Mouse (Mus musculus) hindbrain, embryonic 12.5 days (tissue): ENCODE results near the gene Sufu. TPM values are rescaled to one million over a fixed set of nuclear protein-coding genes. Genes with fewer than 3 reads are reported as not detected.

ENCODE experiments used
- ATAC-seq: fragments of 200-750 bp; cut with Nextera tagmentation; 2 replicates; pipeline ENCODE4 v1.8.0; 2017; ENCODE audit warnings: moderate TSS enrichment; ENCODE audit not compliant: low FRiP score
- H3K27ac ChIP-seq: fragments of 300-500 bp; sonication (generic); 2 replicates; pipeline ENCODE4 v1.5.1; 2016; ENCODE audit warnings: mild to moderate bottlenecking
- H3K27me3 ChIP-seq: fragments of 300-500 bp; sonication (generic); 2 replicates; pipeline ENCODE4 v1.6.1; 2016; ENCODE audit warnings: mild to moderate bottlenecking
- H3K36me3 ChIP-seq: fragments of 300-500 bp; sonication (generic); 2 replicates; pipeline ENCODE4 v1.6.1; 2016; ENCODE audit warnings: mild to moderate bottlenecking
- H3K4me1 ChIP-seq: fragments of 300-500 bp; sonication (generic); 2 replicates; pipeline ENCODE4 v1.6.1; 2016
- H3K4me2 ChIP-seq: fragments of 300-500 bp; sonication (generic); replicated peaks from 2 replicates; pipeline ENCODE4 v1.6.1; 2016; ENCODE audit warnings: mild to moderate bottlenecking
- H3K4me3 ChIP-seq: fragments of 300-500 bp; sonication (generic); 2 replicates; pipeline ENCODE4 v1.5.1; 2016; ENCODE audit warnings: mild to moderate bottlenecking
- H3K9ac ChIP-seq: fragments of 300-500 bp; sonication (generic); 2 replicates; pipeline ENCODE4 v1.6.1; 2016; ENCODE audit warnings: mild to moderate bottlenecking, moderate library complexity
- H3K9me3 ChIP-seq: fragments of 300-500 bp; sonication (generic); replicated peaks from 2 replicates; pipeline ENCODE4 v1.6.1; 2016; ENCODE audit warnings: mild to moderate bottlenecking
- WGBS: fragments of 180-500 bp; shearing (Covaris S2); methylation state at CpG from one replicate; pipeline ENCODE4 v1.1.7; 2016; 5-methylcytosine and 5-hydroxymethylcytosine counted together
- polyA plus RNA-seq: library from polyadenylated mRNA; unstranded; fragments of >200 nt; fragmentation: Nextera tagmentation; extraction: Ambion mirVana; gene quantifications from 2 replicates; pipeline ENCODE4 v1.2.1, GENCODE M21; 2016

Gene Sufu
- 37.7 and 39.3 TPM in 2 replicates for polyA plus RNA-seq

- Histone ChIP-seq H3K4me3 (peak within 1 kb of the TSS; percentile 86), H3K27me3 (no peaks in the 10 kb centered on the region), H3K9me3 (no peaks in the 10 kb centered on the region), H3K4me2 (peak within 1 kb of the TSS; percentile 86), H3K27ac (peak within 1 kb of the TSS; percentile 87), H3K4me1 (peaks cover 42% of the 10 kb centered on the region), H3K9ac (peak within 1 kb of the TSS; percentile 85), H3K36me3 (peaks cover 9% of the 10 kb centered on the region)
- peak; percentile 90 for ATAC-seq
- under 1% methylated on average over 57 of the region's 57 CpGs for WGBS
Measured at GRCm38 (mm10) chr19:46396686-46397435, at the start of gene Sufu. Gene Sufu, plus strand, starts transcription at chr19:46396896.

GRCm38 (mm10) chr19:46347146-46347545 is 49.5 kb upstream of the Sufu start:
- Histone ChIP-seq H3K9me3 (no peaks in the 10 kb centered on the region), H3K4me2 (no peak overlapping the region), H3K4me3 (no peak overlapping the region), H3K4me1 (peaks cover 20% of the 10 kb centered on the region), H3K9ac (no peak overlapping the region), H3K27ac (no peak overlapping the region), H3K36me3 (no peaks in the 10 kb centered on the region), H3K27me3 (peaks cover 31% of the 10 kb centered on the region)
- 100% methylated on average over 1 of the region's 1 CpGs for WGBS
- ATAC-seq: no peak

- Histone ChIP-seq H3K36me3 (no peaks in the 10 kb centered on the region), H3K9ac (peak overlapping the region; percentile 84), H3K27ac (peak overlapping the region; percentile 88), H3K9me3 (no peaks in the 10 kb centered on the region), H3K4me2 (peak overlapping the region; percentile 95), H3K27me3 (peaks cover 35% of the 10 kb centered on the region), H3K4me1 (peaks cover 20% of the 10 kb centered on the region), H3K4me3 (peak overlapping the region; percentile 60)
- ATAC-seq: no peak
- 31% methylated on average over 14 of the region's 14 CpGs for WGBS
Measured at GRCm38 (mm10) chr19:46347936-46348668, 48.6 kb upstream of the Sufu start.

- peak overlapping the region; percentile 60 for H3K4me3 ChIP-seq
- H3K9ac ChIP-seq: peak overlapping the region; percentile 84
- peak overlapping the region; percentile 95 for H3K4me2 ChIP-seq
- peaks cover 20% of the 10 kb centered on the region for H3K4me1 ChIP-seq
- under 1% methylated on average over 78 of the region's 78 CpGs for WGBS
- no peaks in the 10 kb centered on the region for H3K9me3 ChIP-seq
- H3K36me3 ChIP-seq: no peaks in the 10 kb centered on the region
- ATAC-seq: peak; percentile 85
- H3K27ac ChIP-seq: peak overlapping the region; percentile 88
- H3K27me3 ChIP-seq: peaks cover 35% of the 10 kb centered on the region
Measured at GRCm38 (mm10) chr19:46348761-46349458, 47.8 kb upstream of the Sufu start.

- peak overlapping the region; percentile 88; the same call in 1 of the 2 replicates for H3K27ac ChIP-seq
- H3K4me3 ChIP-seq: peak overlapping the region; percentile 60
- ATAC-seq: peak; percentile 9; the same call in 1 of the 2 replicates
- H3K4me2 ChIP-seq: peak overlapping the region; percentile 95
- peaks cover 30% of the 10 kb centered on the region for H3K27me3 ChIP-seq
- no peaks in the 10 kb centered on the region for H3K9me3 ChIP-seq
- H3K9ac ChIP-seq: peak overlapping the region; percentile 84
- 27% methylated on average over 6 of the region's 6 CpGs for WGBS
- peaks cover 20% of the 10 kb centered on the region for H3K4me1 ChIP-seq
- H3K36me3 ChIP-seq: no peaks in the 10 kb centered on the region
Measured at GRCm38 (mm10) chr19:46349550-46349949, 47.1 kb upstream of the Sufu start.

GRCm38 (mm10) chr19:46350168-46350932 is 46.3 kb upstream of the Sufu start, which contains the start of gene 2310034G01Rik:
Gene 2310034G01Rik, minus strand, starts transcription at chr19:46350302.
- Histone ChIP-seq H3K27me3 (peaks cover 30% of the 10 kb centered on the region), H3K4me2 (peak within 1 kb of the TSS; percentile 95), H3K27ac (peak within 1 kb of the TSS; percentile 88), H3K4me3 (peak within 1 kb of the TSS; percentile 60), H3K4me1 (peaks cover 20% of the 10 kb centered on the region), H3K9ac (peak within 1 kb of the TSS; percentile 84), H3K9me3 (no peaks in the 10 kb centered on the region), H3K36me3 (no peaks in the 10 kb centered on the region)
- 64% methylated on average over 10 of the region's 10 CpGs for WGBS
- ATAC-seq: no peak

GRCm38 (mm10) chr19:46356701-46357138 is 40.0 kb upstream of the Sufu start:
- peaks cover 9% of the 10 kb centered on the region for H3K4me1 ChIP-seq
- peaks cover 29% of the 10 kb centered on the region for H3K27me3 ChIP-seq
- no peaks in the 10 kb centered on the region for H3K36me3 ChIP-seq
- WGBS: under 1% methylated on average over 29 of the region's 29 CpGs
- no peaks in the 10 kb centered on the region for H3K9me3 ChIP-seq
- H3K4me3 ChIP-seq: peak overlapping the region; percentile 47
- H3K27ac ChIP-seq: no peak overlapping the region
- peak overlapping the region; percentile 66 for H3K4me2 ChIP-seq
- peak; percentile 88 for ATAC-seq
- peak overlapping the region; percentile 76 for H3K9ac ChIP-seq

GRCm38 (mm10) chr19:46357344-46358280 is 39.1 kb upstream of the Sufu start:
- Histone ChIP-seq H3K4me2 (peak overlapping the region; percentile 66), H3K36me3 (no peaks in the 10 kb centered on the region), H3K27ac (no peak overlapping the region), H3K4me1 (peaks cover 9% of the 10 kb centered on the region), H3K27me3 (peaks cover 24% of the 10 kb centered on the region), H3K9me3 (no peaks in the 10 kb centered on the region), H3K4me3 (peak overlapping the region; percentile 47), H3K9ac (peak overlapping the region; percentile 76)
- WGBS: 23% methylated on average over 25 of the region's 25 CpGs
- ATAC-seq: no peak

GRCm38 (mm10) chr19:46358381-46358780 is 38.3 kb upstream of the Sufu start:
- H3K4me2 ChIP-seq: no peak overlapping the region
- H3K9me3 ChIP-seq: no peaks in the 10 kb centered on the region
- no peak overlapping the region for H3K27ac ChIP-seq
- H3K36me3 ChIP-seq: no peaks in the 10 kb centered on the region
- peaks cover 24% of the 10 kb centered on the region for H3K27me3 ChIP-seq
- 55% methylated on average over 4 of the region's 4 CpGs for WGBS
- ATAC-seq: no peak
- H3K4me3 ChIP-seq: no peak overlapping the region
- H3K4me1 ChIP-seq: peaks cover 9% of the 10 kb centered on the region
- no peak overlapping the region for H3K9ac ChIP-seq

- no peak overlapping the region for H3K4me2 ChIP-seq
- H3K27me3 ChIP-seq: peaks cover 16% of the 10 kb centered on the region
- H3K4me1 ChIP-seq: peaks cover 4% of the 10 kb centered on the region
- H3K9me3 ChIP-seq: no peaks in the 10 kb centered on the region
- H3K9ac ChIP-seq: no peak overlapping the region
- H3K36me3 ChIP-seq: no peaks in the 10 kb centered on the region
- H3K4me3 ChIP-seq: no peak overlapping the region
- WGBS: 86% methylated on average over 8 of the region's 8 CpGs
- no peak overlapping the region for H3K27ac ChIP-seq
- no peak for ATAC-seq
Measured at GRCm38 (mm10) chr19:46362104-46362503, 34.6 kb upstream of the Sufu start.
